Mouse (Mus musculus) limb, embryonic 14.5 days (tissue): ENCODE data around the gene Arhgap15. TPM values are rescaled to one million over a fixed set of nuclear protein-coding genes. Genes with fewer than 3 reads are reported as not detected.
A peak's percentile ranks its signal among the peaks of the same experiment; 100 is the strongest.

Experiments
- ATAC-seq: fragments of 200-750 bp; cut with Nextera tagmentation; 2 replicates; pipeline ENCODE4 v1.8.0; 2017; ENCODE audit warnings: low read depth, moderate number of reproducible peaks, moderate TSS enrichment; ENCODE audit not compliant: low FRiP score
- DNase-seq: peaks from one replicate; pipeline ENCODE4 v3.0.0-alpha.2; 2015; ENCODE audit warnings: low spot score
- H3K27ac ChIP-seq: fragments of 300-500 bp; sonication (generic); replicated peaks from 2 replicates; pipeline ENCODE4 v1.5.1; 2014; ENCODE audit warnings: low read depth, mild to moderate bottlenecking, low read length, moderate library complexity, mixed read lengths
- H3K27me3 ChIP-seq: fragments of 300-500 bp; sonication (generic); 2 replicates; pipeline ENCODE4 v1.6.1; 2014; ENCODE audit warnings: low read length, mixed read lengths; ENCODE audit not compliant: control insufficient read depth, insufficient read depth
- H3K36me3 ChIP-seq: fragments of 300-500 bp; sonication (generic); 2 replicates; pipeline ENCODE4 v1.6.1; 2014; ENCODE audit warnings: mild to moderate bottlenecking, low read length, moderate library complexity, mixed read lengths; ENCODE audit not compliant: control insufficient read depth, insufficient read depth
- H3K4me1 ChIP-seq: fragments of 300-500 bp; sonication (generic); 2 replicates; pipeline ENCODE4 v1.6.1; 2014; ENCODE audit warnings: antibody characterized with exemption, low read length, mixed read lengths; ENCODE audit not compliant: control insufficient read depth, insufficient read depth
- H3K4me2 ChIP-seq: fragments of 300-500 bp; sonication (generic); replicated peaks from 2 replicates; pipeline ENCODE4 v1.6.1; 2014; ENCODE audit warnings: low read depth, mild to moderate bottlenecking, low read length, moderate library complexity; ENCODE audit not compliant: severe bottlenecking
- H3K4me3 ChIP-seq: fragments of 300-500 bp; sonication (generic); replicated peaks from 2 replicates; pipeline ENCODE4 v1.5.1; 2014; ENCODE audit warnings: low read length
- H3K9ac ChIP-seq: fragments of 300-500 bp; sonication (generic); 2 replicates; pipeline ENCODE4 v1.6.1; 2014; ENCODE audit warnings: mild to moderate bottlenecking, low read depth, low read length, moderate library complexity; ENCODE audit not compliant: severe bottlenecking
- H3K9me3 ChIP-seq: fragments of 300-500 bp; sonication (generic); 2 replicates; pipeline ENCODE4 v1.6.1; 2016; ENCODE audit warnings: low read length; ENCODE audit not compliant: control insufficient read depth
- POLR2A ChIP-seq: fragments of 200-500 bp; IDR thresholded peaks from 2 replicates; pipeline ENCODE4 v1.8.0; 2012; ENCODE audit warnings: inconsistent platforms, mild to moderate bottlenecking, moderate library complexity, borderline replicate concordance; ENCODE audit not compliant: insufficient read depth, insufficient read length; ENCODE audit errors: extremely low read depth
- WGBS: fragments of 180-500 bp; shearing (Covaris S2); extraction: QIAGEN DNeasy Blood & Tissue Kit; methylation state at CpG from one replicate; pipeline ENCODE4 v1.1.7; 2014; 5-methylcytosine and 5-hydroxymethylcytosine counted together
- polyA plus RNA-seq, 2 experiments: library from polyadenylated mRNA; depleted of rRNA in 1 of 2; stranded (reverse) in 1 of 2; unstranded in 1 of 2; fragments of >200 nt; fragmentation: Nextera tagmentation in 1 of 2; extraction: Ambion mirVana in 1 of 2; gene quantifications; 2 replicates each; pipeline versions ENCODE4 v1.2.1 to v1.2.3; 2012 to 2014

Gene Arhgap15
- polyA plus RNA-seq, 2 experiments, result 1.4 to 2.9 TPM

- no peaks in the 10 kb centered on the region for H3K4me1 ChIP-seq
- H3K27ac ChIP-seq, result no peak overlapping the region
- H3K36me3 ChIP-seq, result no peaks in the 10 kb centered on the region
- H3K27me3 ChIP-seq, result no peaks in the 10 kb centered on the region
- TF ChIP-seq POLR2A, result no peak
- 77% methylated on average over 4 of the region's 4 CpGs for WGBS
- ATAC-seq (no peak), DNase-seq (no peak)
- no peak overlapping the region for H3K9ac ChIP-seq
- H3K4me2 ChIP-seq, result no peak overlapping the region
- H3K9me3 ChIP-seq, result no peaks in the 10 kb centered on the region
- H3K4me3 ChIP-seq, result no peak overlapping the region
Measured at GRCm38 (mm10) chr2:44333295-44333694, 584.7 kb downstream of the Arhgap15 start.

GRCm38 (mm10) chr2:44334006-44334405, 585.4 kb downstream of the Arhgap15 start:
- H3K27ac ChIP-seq, result no peak overlapping the region
- H3K4me2 ChIP-seq, result no peak overlapping the region
- ATAC-seq (no peak), DNase-seq (no peak)
- H3K9ac ChIP-seq, result no peak overlapping the region
- no peaks in the 10 kb centered on the region for H3K4me1 ChIP-seq
- H3K4me3 ChIP-seq, result no peak overlapping the region
- H3K9me3 ChIP-seq, result no peaks in the 10 kb centered on the region
- no peaks in the 10 kb centered on the region for H3K27me3 ChIP-seq
- no peaks in the 10 kb centered on the region for H3K36me3 ChIP-seq
- TF ChIP-seq POLR2A, result no peak
- WGBS, result 72% methylated on average over 3 of the region's 3 CpGs

GRCm38 (mm10) chr2:44334517-44334916, 585.9 kb downstream of the Arhgap15 start:
- no peak overlapping the region for H3K4me3 ChIP-seq
- whole genome bisulfite sequencing, result 21% methylated on average over 2 of the region's 2 CpGs
- no peaks in the 10 kb centered on the region for H3K27me3 ChIP-seq
- ATAC-seq (no peak), DNase-seq (peak; percentile 60)
- no peaks in the 10 kb centered on the region for H3K9me3 ChIP-seq
- H3K36me3 ChIP-seq, result no peaks in the 10 kb centered on the region
- no peak overlapping the region for H3K9ac ChIP-seq
- no peaks in the 10 kb centered on the region for H3K4me1 ChIP-seq
- H3K27ac ChIP-seq, result no peak overlapping the region
- no peak for TF ChIP-seq POLR2A
- no peak overlapping the region for H3K4me2 ChIP-seq

GRCm38 (mm10) chr2:44336720-44337354, 588.2 kb downstream of the Arhgap15 start:
- H3K36me3 ChIP-seq, result no peaks in the 10 kb centered on the region
- DNase-seq, result no peak
- H3K9me3 ChIP-seq, result no peaks in the 10 kb centered on the region
- no peak for ATAC-seq
- no peaks in the 10 kb centered on the region for H3K27me3 ChIP-seq
- H3K4me1 ChIP-seq, result peaks cover 10% of the 10 kb centered on the region
- H3K4me2 ChIP-seq, result no peak overlapping the region
- no peak overlapping the region for H3K27ac ChIP-seq
- 52% methylated on average over 5 of the region's 5 CpGs for WGBS
- H3K4me3 ChIP-seq, result no peak overlapping the region
- no peak overlapping the region for H3K9ac ChIP-seq
- no peak for TF ChIP-seq POLR2A

- H3K4me3 ChIP-seq, result no peak overlapping the region
- TF ChIP-seq POLR2A, result no peak
Measured at GRCm38 (mm10) chr2:44338467-44338866, 589.8 kb downstream of the Arhgap15 start.

More at GRCm38 (mm10) chr2:44338467-44338866, 589.8 kb downstream of the Arhgap15 start:
- no peak for ATAC-seq
- Histone ChIP-seq H3K27me3 (no peaks in the 10 kb centered on the region), H3K4me2 (no peak overlapping the region), H3K4me1 (peaks cover 13% of the 10 kb centered on the region), H3K9ac (no peak overlapping the region), H3K36me3 (no peaks in the 10 kb centered on the region), H3K9me3 (no peaks in the 10 kb centered on the region), H3K27ac (no peak overlapping the region)
- no peak for DNase-seq
- WGBS, result 91% methylated on average over 6 of the region's 6 CpGs
